Mouse (Mus musculus) activated CD4-positive, CD25-positive, alpha-beta regulatory T cell, adult 4 months (primary cell): ENCODE measurements around the gene Dido1. TPM values are rescaled to one million over a fixed set of nuclear protein-coding genes. Genes with fewer than 3 reads are reported as not detected.
A peak's percentile ranks its signal among the peaks of the same experiment; 100 is the strongest.
"Not testable (repeated sequence)": the region's sequence is repeated elsewhere in the genome, so short reads cannot be mapped to it uniquely, and the experiment has no call there.

ENCODE experiments used
- ATAC-seq: one replicate; pipeline ENCODE4 v1.8.0; 2017
- polyA plus RNA-seq, 2 experiments: library from polyadenylated mRNA; unstranded; fragments of 100-300 nt; shearing (Covaris generic); gene quantifications; one replicate each; pipeline ENCODE4 v1.2.1; 2017

The Dido1 gene
- polyA plus RNA-seq, 2 experiments from 2014 or later, result 35.0 to 46.9 TPM

GRCm38 (mm10) chr2:180723865-180724264, 14.1 kb upstream of the Dido1 start:
- no peak for ATAC-seq

- not testable (repeated sequence) for ATAC-seq
These were observed 12.9 kb upstream of the Dido1 start for GRCm38 (mm10) chr2:180722748-180723147.

- ATAC-seq, result no peak
These were observed 2.4 kb upstream of the Dido1 start for GRCm38 (mm10) chr2:180712037-180712689.

DNA sequence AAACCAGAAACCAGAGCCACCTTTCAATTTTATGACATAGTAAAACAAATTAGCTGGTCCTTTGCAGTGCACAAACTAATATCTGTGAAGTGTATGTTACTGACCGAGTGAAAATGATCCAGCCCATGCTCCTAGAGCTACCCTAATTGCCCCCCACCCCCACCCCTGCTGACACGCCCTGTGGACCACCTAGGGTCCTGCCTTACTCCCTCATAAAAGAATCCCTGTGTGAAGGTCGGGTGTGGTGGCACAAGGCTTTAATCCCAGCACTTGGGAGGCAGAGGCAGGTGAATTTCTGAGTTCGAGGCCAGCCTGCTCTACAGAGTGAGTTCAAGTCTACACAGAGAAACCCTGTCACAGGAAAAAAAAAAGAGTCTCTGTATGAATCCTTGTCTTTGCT, 1.7 kb upstream of the Dido1 start:
- ATAC-seq, result no peak

DNA sequence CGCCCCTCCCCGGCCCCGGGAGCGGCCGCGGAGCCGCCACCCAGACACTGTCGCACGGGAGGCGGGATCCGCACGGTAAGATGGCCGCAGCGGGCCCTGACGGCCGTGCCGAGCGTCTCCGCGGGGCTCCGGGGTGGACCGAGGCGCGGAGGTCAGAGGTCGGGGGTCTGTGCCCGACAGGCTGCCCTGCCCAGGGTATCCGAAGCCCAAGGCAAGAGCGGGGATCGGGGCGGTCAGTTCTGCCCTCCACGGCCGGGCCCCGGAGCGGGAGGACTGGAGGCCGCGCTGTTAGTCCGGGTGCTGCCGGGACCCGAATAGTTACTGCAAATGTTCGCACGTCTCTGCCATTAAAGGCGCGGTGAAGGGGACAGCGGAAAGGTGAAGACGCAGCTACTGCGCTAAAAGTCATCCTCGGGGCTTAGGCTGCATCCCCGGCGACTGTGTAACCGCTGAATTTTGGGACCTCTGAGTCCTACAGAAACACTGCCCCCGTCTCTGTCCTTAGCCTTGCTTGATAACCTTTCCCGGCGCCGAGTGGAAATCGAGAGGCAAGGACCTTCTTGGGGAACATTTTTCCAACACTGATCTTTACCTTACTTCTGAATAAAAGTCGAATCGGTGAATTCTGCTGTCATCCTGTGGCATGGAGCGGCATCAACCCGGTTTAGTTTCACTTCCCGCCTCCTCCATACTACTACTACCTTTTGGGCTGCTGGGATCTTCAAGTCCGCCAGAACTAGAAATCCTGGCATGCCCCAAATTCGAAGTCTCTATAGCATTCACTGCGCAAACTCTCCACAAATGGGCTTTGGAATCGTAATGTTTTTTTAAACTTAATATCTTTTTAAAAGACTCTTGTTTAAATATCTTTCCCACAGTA, 717 bp upstream of the Dido1 start:
- peak; percentile 9 for ATAC-seq

DNA sequence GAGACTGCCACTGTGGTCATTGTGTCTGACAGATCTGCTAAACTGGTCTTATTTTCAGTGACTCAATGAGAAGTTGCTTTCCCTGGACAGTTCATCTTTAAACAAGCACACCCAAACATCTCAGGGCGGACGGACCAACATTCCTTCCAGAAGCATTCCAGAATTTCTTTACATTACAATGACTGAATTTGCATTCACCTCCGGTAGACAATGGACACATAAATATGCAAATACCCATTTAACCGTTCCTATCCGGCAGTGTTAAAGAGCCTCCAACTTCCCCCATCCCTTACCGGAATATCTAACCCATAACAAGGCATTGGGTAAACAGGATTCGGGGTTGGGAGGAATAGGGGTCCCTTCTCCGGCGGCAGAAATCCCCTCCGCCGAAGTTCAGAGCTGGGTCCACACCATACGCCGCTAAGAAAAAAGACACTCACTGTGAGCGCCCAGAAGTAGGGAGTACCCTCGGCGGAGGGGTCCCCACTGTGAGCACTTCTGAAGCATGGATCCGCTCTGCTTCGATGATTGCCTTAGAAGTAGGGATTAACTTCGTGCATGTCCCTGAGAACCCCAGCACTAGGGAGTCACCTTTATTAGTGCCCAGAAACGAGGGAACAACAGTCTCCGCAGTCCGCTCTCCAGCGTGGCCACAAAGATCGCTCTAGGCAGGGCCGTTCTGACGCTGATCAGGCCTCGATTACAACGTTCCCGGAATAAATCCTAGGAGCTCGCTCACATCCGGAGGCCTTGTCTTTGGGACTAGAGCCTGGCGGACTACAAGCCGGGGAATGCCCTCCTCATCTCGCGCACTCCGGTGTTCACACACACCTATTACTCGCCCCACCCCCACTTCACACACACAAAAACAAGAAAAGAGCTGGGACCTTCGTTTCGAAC, 526 bp downstream of the Dido1 start:
- peak; percentile 18 for ATAC-seq

GRCm38 (mm10) chr2:180705975-180706374, 3.8 kb downstream of the Dido1 start:
- no peak for ATAC-seq

- ATAC-seq, result no peak
These were observed 4.7 kb downstream of the Dido1 start for GRCm38 (mm10) chr2:180705066-180705465.

DNA sequence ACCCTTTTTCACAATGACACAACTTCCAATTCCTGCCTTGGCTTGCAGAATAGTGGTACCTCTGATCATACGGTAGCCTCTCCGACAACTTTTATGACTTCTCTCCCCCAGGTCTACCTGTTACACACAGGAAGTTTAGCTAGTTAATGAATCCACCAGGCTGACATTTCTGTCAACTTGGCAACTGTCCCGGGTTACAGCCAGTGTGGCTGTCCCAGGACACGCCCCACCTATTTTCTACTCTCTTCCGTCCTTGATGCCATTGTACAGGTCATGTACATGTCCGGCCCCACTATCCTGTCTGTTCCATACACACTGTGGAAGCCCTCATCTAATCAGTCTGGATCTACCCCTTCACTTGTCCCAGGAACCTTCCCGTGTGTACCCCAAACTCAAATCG, 5.2 kb downstream of the Dido1 start:
- no peak for ATAC-seq

DNA sequence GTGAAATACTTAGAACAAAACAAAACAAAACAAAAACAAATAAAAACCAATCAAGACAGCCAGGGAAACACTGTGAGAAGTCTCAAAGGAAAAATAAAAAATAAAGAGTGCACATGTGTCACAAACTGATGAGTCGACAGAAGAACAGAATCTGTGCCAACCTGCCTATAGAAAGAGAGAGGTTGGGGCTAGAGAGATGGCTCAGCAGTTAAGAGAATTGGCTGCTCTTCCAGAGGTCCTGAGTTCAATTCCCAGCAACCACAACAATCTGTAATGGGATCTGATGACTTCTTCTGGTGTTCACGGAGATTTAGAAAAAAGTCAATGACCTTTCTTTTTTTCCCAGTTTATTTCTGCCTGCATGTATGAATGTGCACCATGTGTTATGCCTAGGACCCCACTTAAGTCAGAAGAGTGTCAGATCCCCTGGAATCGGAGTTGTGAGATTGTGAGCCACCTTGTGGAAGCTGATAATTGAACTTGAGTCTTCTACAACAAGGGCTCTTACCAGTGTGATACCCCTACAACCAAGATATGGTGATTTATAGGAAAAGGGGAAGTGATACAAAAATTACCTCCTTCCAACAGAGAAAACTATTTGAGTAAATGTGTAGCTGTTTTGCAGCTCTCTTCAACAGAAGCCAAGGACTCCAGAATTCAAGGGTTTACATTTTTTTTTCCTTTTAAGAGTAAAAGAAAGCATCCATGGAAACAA, 6.0 kb downstream of the Dido1 start:
- ATAC-seq, result no peak

- ATAC-seq, result no peak
These were observed 6.6 kb downstream of the Dido1 start for GRCm38 (mm10) chr2:180703175-180703574.

DNA sequence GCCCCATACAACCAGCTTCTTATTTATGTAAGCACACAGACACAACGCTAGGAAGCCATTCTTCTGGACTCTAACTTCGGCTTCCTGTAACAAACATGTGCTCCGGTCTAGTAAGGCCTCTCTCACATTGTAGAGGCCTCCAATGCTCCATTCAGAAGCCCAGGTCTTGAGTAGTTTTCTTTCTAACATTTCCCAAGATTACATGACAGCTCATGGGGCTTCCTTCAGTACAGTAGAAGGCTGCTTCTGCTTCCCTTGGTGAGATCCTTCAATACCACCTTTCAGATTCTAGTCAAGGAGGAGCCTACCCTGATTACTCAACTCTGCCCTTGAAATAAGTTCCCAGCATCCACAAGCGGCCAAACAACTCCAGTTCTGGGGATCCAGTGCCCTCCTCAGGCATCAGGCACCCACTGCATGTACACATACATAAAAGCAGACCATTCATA, 7.1 kb downstream of the Dido1 start:
- ATAC-seq, result no peak

- ATAC-seq, result peak; percentile 80
These were observed 7.8 kb downstream of the Dido1 start for GRCm38 (mm10) chr2:180701767-180702621.

- ATAC-seq, result peak; percentile 28
These were observed 8.6 kb downstream of the Dido1 start for GRCm38 (mm10) chr2:180701053-180701766.

DNA sequence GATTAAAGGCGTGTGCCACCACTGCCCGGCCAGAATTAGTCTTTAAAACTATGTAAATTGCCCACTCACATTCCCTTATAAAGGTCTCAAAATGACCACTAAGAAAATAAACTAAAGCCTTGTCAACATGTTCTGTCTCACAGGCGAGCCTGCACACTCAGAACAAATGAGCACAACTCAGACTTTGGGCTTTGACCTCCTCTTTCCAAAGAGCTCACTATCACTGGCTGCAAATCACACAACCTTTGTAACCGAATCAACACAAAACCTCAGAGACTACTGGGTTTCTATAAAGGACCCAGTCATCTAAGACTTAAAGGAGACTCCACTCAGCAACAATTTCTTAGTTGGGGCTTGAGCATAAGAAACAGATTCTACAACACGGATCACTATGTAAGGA, 9.3 kb downstream of the Dido1 start:
- no peak for ATAC-seq

GRCm38 (mm10) chr2:180695176-180695575, 14.6 kb downstream of the Dido1 start:
- ATAC-seq, result no peak

DNA sequence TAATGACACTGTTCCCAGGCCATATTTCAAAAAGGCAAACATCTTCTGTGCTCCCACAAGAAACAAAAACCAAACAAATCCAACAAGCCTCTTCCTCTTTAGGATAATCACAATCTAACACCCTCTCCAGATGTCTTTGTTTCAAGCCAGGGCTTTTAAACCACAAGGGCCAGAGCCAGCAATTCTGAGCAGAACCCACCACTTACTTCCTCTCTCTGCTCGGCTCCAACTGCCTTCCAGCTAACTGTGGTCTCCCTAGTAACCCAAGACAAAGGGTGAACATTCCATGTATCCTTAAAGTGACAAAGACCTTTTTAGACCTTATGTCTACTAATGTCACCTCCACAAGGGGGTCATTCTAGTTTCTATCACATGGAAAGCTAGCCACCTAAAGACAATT, 17.2 kb downstream of the Dido1 start:
- ATAC-seq, result no peak

GRCm38 (mm10) chr2:180689841-180690240, 20.0 kb downstream of the Dido1 start:
- ATAC-seq, result no peak

DNA sequence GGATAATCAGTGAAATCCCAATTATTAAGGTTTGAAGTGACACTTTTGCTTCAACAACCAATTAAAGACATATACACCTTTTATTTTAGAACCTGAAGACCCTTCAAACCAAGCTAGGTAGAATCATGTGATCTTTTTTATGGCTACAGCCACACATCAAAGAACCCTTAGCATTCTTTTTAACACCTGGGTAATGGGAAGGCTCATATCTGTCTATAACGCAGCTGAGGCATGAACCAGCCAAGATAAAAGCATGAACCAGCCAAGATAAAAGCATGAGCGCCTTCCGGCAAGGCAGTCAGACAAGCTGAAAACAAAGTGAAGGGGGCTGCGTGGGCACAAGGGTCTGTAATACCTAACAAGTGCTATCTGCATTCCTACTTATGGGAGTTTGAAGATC, 25.8 kb downstream of the Dido1 start:
- ATAC-seq, result no peak

DNA sequence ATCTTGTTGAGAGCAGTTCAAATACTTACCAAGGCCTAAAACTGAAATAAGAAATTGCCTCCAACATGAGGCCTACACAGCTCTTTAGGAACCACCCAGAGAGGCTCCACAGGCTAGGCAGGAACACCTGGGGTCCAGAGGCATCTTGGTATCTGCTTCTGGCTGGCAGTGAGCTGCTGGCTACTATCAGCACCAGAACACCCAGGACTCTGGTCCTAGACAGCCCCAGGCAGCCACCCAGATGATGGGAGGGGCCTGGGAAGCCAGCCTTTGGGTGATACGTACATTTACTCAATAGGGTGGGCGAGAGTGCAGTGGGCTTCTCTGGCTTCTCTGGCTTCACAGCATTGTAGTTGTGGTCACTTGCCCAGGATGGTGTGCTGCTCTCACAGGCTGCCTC, 26.3 kb downstream of the Dido1 start:
- ATAC-seq, result no peak

DNA sequence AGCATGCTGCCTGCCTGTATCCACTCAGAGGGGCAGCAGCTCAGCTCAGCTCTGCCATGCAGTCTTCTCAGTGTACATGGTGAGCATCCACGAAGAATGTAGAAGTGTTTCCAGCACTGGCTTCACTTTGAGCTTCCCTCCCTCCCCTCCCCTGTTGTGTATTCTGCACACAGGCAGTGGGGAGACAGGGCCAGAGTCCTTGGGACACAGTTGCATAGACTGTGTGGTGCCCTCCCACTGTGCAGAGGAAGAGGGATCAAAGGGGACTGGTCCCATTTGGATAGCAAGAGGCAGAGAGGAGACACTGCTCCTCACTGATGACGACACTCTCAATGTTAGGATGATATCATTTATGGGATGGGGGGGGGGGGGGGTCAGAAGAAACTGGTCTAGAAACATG, 28.6 kb downstream of the Dido1 start:
- ATAC-seq, result no peak
